Mouse (Mus musculus) splenic B cell, adult 2 months (primary cell): ENCODE data around the gene Arpc2.

ENCODE experiments used
- DNase-seq: peaks from one replicate; pipeline ENCODE4 v3.0.0-alpha.2; 2011; ENCODE audit warnings: low read depth, low spot score
- H3K27me3 ChIP-seq: 2 replicates; pipeline ENCODE4 v1.6.1; 2012; ENCODE audit warnings: mild to moderate bottlenecking, low read length, moderate library complexity, mixed read lengths; ENCODE audit not compliant: control insufficient read depth, poor library complexity, insufficient read depth, severe bottlenecking
- H3K36me3 ChIP-seq: 2 replicates; pipeline ENCODE4 v1.6.1; 2012; ENCODE audit warnings: mild to moderate bottlenecking, low read length, moderate library complexity, mixed read lengths; ENCODE audit not compliant: control insufficient read depth, poor library complexity, insufficient read depth, severe bottlenecking

The Arpc2 gene

DNA sequence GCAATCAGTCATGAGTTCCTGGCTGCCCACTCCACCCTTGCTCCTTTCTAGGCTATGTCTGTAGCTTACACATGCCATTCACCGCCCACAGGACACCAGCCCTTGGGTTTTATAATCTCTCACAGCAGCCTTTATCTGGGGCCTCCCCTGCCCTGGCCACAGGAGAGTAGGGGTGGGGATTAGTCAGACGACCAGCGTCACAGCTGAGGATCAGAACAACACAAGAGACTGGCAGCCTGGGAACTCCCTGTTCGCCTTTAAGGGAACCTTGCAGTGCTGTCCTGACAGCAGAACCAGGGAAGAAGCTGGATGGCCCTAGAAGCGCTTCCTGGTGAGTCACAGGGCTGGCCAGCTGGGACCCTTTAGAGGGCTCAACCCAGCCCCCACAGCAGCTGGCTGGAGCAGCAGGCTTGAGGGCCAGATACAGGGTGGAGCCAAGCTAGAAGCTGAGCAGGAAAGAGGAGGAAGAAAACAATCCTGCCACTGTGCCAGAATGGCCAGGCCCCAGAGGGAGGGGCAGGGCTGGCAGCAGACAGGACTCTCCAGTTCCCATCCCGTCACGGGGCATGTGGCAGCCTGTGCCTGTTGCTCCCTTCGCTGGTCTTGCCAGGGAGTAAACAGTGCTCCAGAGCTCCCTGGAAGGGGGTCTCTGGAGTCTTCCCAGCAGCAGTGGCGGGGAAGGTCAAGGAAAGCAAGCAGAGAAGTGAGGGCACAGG, 59.7 kb downstream of the Arpc2 start:
- no peaks in the 10 kb centered on the region for H3K27me3 ChIP-seq
- no peaks in the 10 kb centered on the region; the same call in 1 of the 2 replicates for H3K36me3 ChIP-seq
- DNase-seq, result peak; percentile 19

DNA sequence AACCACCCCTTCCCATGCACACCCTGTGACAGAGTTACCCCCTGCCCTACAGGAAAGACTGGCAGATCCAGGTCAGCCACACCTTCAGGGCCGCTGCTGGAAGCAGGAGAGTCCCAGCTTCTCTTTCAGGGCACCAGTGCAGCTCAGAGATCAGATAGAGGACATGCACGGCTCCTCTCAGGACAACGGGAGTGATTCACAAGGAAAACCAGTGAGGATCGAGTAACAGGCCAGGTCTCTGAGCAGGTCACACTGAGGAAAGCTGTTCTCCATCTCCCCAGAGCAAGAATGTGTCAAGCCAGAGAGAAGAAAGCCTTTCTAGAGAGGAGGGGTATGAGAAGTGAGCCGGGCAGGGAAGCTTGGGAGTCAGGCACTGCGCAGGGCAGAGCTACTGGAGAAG, 60.6 kb downstream of the Arpc2 start:
- Histone ChIP-seq H3K27me3 (no peaks in the 10 kb centered on the region), H3K36me3 (no peaks in the 10 kb centered on the region; the same call in 1 of the 2 replicates)
- no peak for DNase-seq

DNA sequence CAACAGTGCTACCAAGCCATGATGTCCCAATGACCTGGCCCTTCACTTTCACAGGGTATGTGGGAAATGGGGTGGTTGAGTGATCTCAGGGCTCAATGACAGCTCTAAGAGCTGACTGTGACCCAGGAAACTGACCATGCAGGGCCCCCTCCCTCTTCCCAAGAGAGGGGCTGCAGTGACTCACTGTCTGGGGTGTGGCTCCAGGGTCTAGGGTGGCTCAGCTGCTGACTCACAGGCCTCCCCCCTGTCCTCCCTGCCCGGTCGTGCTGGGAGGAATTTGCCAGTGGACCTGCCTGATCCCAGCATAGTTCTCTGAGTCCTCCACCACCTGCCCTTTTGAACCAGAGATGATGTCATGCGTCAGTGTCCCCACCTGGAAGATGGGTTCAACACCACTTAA, 61.4 kb downstream of the Arpc2 start:
- no peaks in the 10 kb centered on the region; the same call in 1 of the 2 replicates for H3K36me3 ChIP-seq
- no peak for DNase-seq

DNA sequence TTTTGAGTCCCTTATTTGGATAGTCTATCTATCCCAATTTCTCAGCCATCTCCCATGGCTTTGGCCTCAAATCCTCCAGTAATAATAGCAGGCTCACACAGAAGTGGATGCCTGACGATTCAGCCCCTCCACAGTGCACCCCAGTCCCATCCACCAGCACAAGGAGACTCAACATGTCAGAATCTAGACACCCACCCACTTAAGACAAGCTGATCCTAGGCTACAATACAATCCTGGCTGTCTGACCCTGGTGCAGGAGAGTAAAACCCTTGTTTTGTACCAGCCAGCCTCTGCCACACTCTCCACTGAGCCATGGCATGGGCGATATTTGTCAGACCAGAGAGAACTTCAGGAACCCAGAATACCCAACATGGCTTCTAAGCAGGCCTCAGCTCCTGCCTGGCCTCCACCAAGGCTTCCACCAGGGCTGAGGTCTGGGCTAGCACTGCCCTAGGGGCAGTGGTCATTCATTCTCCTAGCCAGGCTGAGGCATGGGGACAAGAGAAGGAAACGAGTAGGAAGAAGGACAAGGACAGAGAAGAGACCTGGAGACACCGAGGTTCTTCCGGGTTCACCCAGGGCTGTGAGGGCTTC, 62.4 kb downstream of the Arpc2 start:
- no peaks in the 10 kb centered on the region; the same call in 1 of the 2 replicates for H3K36me3 ChIP-seq
- no peak for DNase-seq
- no peaks in the 10 kb centered on the region for H3K27me3 ChIP-seq

More for the DNA sequence above, 61.4 kb downstream of the Arpc2 start:
- H3K27me3 ChIP-seq, result no peaks in the 10 kb centered on the region

DNA sequence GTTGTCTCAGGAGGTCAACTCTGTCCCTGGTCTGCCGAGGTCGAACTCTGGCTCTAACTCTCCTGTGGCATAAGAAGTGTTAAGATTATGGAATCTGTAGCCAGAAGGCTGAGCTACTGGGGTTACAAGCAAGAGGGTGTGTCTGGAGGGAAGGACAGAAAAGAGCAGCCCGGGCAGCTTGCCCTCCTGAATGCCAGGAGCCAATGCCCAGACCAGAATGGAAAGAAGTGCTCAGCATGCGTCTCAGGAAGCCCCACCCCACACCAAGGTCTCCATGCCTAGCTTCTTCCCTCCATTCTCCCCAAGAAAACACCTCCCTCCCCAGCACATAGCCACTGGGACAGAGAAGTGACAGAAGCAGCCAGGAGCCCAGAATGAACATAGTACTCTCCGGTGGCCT, 63.1 kb downstream of the Arpc2 start:
- no peak for DNase-seq
- Histone ChIP-seq H3K36me3 (no peaks in the 10 kb centered on the region), H3K27me3 (peaks cover 1% of the 10 kb centered on the region; the same call in 1 of the 2 replicates)

DNA sequence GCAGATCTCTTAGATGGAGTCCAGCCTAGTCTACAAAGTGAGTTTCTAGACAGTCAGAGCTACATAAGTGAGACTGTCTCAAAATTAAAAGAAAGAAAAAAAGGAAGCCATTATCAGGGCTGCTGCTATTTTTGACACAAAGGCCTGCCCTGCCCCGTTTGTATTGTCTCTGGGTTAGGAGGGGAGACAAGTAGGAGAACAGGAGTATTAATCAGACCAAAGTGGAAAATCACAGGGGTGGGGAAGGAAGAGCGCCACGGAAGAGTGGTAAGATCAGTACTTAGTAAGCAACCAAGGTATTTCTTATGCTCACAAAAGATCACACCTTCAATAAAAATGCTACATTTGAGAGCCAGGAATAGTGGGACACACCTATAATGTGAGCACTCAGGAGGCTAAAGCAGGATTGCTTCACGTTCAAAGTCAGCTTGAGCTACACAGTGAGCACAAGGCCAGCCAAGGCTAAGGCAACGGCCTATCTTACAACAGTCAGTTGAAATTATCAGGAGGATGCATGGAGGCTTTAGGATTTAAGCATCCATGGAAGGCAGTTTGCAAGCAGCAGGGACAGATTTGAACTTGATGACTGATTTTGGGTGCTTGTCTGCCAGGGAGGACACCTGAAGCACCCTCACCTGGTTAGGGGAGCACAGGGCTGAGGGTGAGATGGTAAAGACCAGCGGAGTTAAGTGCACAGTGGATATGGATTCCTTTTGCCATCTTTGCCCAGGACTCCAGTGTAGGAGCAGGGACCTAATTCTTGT, 64.6 kb downstream of the Arpc2 start:
- no peak for DNase-seq
- H3K27me3 ChIP-seq, result peaks cover 1% of the 10 kb centered on the region; the same call in 1 of the 2 replicates
- H3K36me3 ChIP-seq, result no peaks in the 10 kb centered on the region

DNA sequence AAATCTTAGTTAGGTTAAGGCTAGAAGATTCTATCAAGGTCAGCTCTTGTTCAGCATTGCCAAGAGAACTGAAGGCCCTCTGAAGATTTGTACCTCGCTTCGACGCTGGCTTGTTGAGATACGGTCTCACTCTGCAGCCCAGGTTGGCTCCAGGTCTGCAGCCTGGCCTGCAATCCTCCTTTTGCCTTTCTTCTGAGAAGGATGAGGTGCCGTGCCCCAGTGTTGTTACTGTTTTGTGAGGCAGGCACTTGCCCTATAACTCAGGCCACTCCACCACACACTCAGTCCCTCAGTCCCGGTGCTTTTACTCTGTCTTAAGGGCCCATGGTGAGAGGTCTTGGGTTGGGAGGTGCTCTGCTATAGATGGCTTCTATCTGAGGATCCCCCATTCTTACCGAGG, 66.3 kb downstream of the Arpc2 start:
- no peaks in the 10 kb centered on the region for H3K36me3 ChIP-seq
- no peak for DNase-seq
- H3K27me3 ChIP-seq, result peaks cover 1% of the 10 kb centered on the region; the same call in 1 of the 2 replicates

DNA sequence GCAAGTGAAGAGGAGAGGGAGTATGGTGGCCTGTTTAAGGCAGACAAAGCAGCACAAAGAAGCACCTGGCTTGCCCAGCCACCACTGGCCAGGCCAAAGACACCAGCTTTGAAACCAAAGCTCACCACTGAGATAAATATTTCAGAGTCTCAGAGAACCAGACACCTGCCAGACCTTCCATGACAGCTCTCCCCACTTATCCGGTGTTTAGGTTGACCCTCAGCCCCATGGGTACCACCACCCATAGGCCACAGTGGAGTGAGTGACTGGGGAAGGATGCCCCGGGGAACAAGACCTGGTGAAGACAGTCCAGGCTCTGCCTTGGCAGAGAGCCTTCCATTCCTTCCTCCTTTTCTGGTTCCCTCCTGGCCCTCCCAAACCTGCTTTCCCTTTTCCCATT, 67.0 kb downstream of the Arpc2 start:
- no peaks in the 10 kb centered on the region for H3K36me3 ChIP-seq
- H3K27me3 ChIP-seq, result peaks cover 1% of the 10 kb centered on the region; the same call in 1 of the 2 replicates
- no peak for DNase-seq

DNA sequence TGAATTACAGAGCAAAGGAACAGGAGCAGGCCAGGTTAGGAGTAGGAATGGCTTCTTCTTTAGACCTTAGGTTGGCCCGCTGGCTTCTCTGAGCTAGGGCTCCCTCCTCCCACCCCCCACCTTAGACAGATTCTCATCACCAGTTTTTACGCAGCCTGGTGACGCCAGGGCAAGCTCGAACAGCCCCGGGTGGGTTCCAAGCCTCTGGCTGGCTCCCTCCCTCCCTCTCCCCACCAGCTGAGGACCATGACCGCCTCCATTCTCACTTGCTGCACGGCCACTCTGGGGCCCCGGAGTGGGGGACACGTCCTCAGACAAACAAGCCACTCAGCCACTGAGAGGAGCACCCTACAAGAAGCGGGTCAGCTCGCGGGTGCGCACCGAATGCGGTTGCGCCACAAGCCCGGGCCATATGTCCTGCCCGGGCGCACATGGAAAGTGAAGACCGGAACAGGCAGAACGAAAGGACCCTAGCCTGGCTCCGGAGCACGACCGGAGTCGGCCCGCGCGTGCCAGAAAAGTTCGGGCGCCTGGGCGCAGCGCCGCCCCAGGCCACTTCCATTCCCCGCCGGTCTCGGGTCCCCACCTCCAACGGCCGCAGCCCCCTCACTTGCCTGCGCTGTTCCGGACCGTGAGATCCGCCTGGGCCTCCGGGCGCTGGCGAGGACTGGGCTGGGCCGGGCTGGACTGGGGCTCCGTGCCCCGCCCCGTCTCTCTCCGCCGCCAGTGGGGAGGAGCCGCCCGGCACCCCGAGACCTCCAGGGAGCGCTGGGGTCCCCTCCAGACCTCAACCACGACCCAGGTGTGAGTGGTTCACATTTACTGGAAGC, 67.8 kb downstream of the Arpc2 start:
- H3K27me3 ChIP-seq, result peaks cover 1% of the 10 kb centered on the region; the same call in 1 of the 2 replicates
- DNase-seq, result peak; percentile 34
- H3K36me3 ChIP-seq, result no peaks in the 10 kb centered on the region

DNA sequence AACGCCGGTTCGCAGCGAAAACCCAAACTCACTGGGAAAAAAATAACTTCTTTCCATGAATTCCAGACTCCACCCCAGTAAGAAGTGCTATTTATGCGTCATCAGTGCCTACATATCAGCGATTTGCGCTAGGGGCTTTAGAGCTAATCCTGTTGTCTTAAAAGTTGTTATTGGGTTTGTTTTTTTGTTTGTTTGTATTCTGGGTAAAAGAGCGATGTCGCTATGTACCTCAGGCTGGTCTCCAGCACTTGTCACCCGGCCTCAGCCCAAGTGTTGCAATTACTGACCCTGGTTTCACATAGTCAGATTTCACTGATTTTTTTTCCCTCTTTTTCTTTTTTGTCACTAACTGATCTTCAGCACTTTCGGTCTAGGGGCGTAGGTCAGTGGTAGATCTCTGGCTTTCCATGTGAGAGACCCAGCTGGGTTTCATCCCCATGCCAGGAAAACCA, 68.5 kb downstream of the Arpc2 start:
- Histone ChIP-seq H3K27me3 (peaks cover 1% of the 10 kb centered on the region; the same call in 1 of the 2 replicates), H3K36me3 (no peaks in the 10 kb centered on the region)
- DNase-seq, result no peak

DNA sequence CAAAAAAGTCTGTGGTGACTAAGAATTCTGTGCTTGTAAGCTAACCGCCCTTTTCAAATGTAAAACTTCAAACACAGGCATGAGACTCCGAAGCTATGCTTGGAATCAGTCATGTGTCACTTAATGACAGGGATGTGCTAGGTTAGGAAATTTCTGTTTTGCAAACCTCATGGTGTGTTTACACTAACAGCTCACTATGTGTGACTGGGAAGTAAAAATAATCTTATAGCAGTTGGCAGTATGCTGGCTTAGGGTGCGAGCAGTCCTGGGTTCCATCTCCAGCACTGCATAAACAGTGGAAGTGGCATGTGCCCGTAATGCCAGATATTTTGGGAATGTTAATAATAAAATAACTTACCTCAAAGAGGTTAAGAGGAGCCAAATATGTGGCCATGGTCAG, 69.1 kb downstream of the Arpc2 start:
- no peak for DNase-seq
- Histone ChIP-seq H3K36me3 (no peaks in the 10 kb centered on the region), H3K27me3 (peaks cover 1% of the 10 kb centered on the region; the same call in 1 of the 2 replicates)

DNA sequence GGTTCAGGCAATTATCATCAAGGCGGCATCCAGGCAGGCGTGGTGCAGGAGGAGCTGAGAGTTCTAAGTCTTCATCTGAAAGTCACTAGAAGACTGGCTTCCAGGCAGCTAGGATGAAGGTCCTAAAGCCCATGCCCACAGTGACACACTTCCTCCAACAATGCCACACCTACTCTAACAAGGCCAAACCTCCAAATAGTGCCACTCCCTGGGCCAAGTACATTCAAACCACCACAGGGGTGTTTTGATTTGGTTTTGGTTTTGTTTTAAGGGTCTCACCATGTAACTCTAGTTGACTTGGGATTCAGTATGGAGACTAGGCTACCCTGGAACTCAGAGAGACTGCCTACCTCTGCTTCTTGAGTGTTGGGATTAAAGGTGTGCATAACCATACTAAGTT, 69.6 kb downstream of the Arpc2 start, which contains the start of gene Tmbim1:
Gene Tmbim1 (minus strand): TSS at position 101 of the 400 bp plus-strand sequence.
- H3K36me3 ChIP-seq, result no peaks in the 10 kb centered on the region
- DNase-seq, result no peak
- H3K27me3 ChIP-seq, result peaks cover 1% of the 10 kb centered on the region; the same call in 1 of the 2 replicates

DNA sequence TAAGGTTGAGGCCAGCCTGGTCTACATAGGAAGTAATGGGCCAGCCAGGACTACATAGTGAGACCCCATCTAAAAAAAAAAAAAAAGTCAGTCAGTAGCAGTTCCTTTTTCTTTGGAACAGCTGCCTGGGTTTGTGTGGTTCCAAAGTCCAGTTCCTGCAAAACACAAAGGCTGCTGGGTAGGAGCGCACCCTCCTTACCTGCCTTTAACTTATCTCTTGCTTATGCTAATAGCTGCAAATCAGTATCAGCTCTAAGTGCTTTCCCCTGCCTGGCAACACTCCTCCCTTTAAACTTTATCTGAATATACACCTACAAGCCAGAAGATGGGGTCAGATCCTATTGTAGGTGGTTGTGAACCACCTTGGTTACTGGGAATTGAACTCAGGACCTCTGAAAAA, 71.3 kb downstream of the Arpc2 start:
- no peaks in the 10 kb centered on the region for H3K36me3 ChIP-seq
- DNase-seq, result no peak
- H3K27me3 ChIP-seq, result peaks cover 1% of the 10 kb centered on the region; the same call in 1 of the 2 replicates
